12 mouse cellular contexts compared by ENCODE assay signal in the genomic region with DNA sequence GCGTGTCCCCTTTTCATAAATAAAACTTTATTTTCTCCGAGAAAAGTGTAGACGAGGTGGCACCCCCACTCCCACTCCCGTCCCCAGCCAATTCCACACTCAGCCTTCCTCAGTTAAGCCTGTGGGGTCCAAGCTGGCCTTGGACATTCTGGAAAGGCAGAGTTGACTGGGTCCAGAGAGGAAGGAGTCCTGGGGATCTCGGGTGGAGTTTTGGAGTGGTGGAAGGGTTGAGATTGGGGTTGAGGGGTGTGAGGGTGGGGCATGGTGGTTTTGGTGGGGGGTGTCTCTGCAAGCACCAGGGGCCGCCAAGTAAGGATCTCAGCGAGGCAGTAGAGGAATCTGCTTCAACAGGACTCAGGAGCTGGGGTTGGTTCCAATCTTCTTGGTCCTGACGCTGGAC. TPM values are rescaled to one million over a fixed set of nuclear protein-coding genes. Genes with fewer than 3 reads are reported as not detected.
DNase-seq lines count a peak whose midpoint lies in the region; ATAC-seq lines count a peak whose summit lies in the region.
"Had no signal": no experiment of that assay in that cellular context is flagged by ENCODE, and none has a peak within 500 bp of the region (broad histone marks: within the 10 kb centered on the region; RNA-seq: fewer than 3 reads in every experiment).

No protein-coding gene starts in this region.

- H3K4me3 ChIP-seq in heart, embryonic 11.5 days (ENCODE audit: low read depth, low read length), result no peak overlapping the region
- no peak overlapping the region for H3K4me3 ChIP-seq in midbrain, embryonic 10.5 days
- H3K4me3 ChIP-seq: embryonic facial prominence, embryonic 13.5 days had no signal

- peak; percentile 13 to 30 for DNase-seq in adrenal gland, adult (ENCODE audit: inconsistent age in 2 of 2, low spot score in 1 of 2)
- DNase-seq in adrenal gland, adult 8-10 months, result no peak
- DNase-seq in heart, postnatal 4 days, result peak; percentile 8
- DNase-seq in right cerebral cortex, postnatal 14 days, result peak; percentile 7
- DNase-seq in right cerebral cortex, adult 18-20 months, result no peak
- DNase-seq in mesoderm, embryonic 11.5 days (ENCODE audit: low read depth, low spot score), result peak; percentile 11
- DNase-seq in midbrain, embryonic 10.5 days (ENCODE audit: low spot score), result no peak
- DNase-seq: forebrain, postnatal 0 days; liver; thymus, adult 18-20 months had no signal

- no peak overlapping the region for H3K27ac ChIP-seq in heart, embryonic 11.5 days (ENCODE audit: low read depth, low read length)
- no peak overlapping the region for H3K27ac ChIP-seq in midbrain, embryonic 10.5 days (replicated peaks)
- H3K27ac ChIP-seq: embryonic facial prominence, embryonic 13.5 days had no signal

- H3K27me3 ChIP-seq in heart, embryonic 11.5 days (ENCODE audit: control insufficient read depth, insufficient read depth, low read length), result peaks cover 7% of the 10 kb centered on the region; the same call in 1 of the 2 replicates
- peaks cover 20% of the 10 kb centered on the region for H3K27me3 ChIP-seq in midbrain, embryonic 10.5 days (ENCODE audit: low read depth, poor library complexity, severe bottlenecking)

- no peak overlapping the region for H3K4me2 ChIP-seq in heart, embryonic 11.5 days
- H3K4me2 ChIP-seq: embryonic facial prominence, embryonic 13.5 days had no signal

- ATAC-seq in heart, embryonic 11.5 days (replicated peaks; ENCODE audit: insufficient number of reproducible peaks, low FRiP score, low TSS enrichment), result no peak
- ATAC-seq: forebrain, postnatal 0 days had no signal

- H3K36me3 ChIP-seq in heart, embryonic 11.5 days (ENCODE audit: control insufficient read depth, insufficient read depth, low read length), result no peaks in the 10 kb centered on the region
- no peaks in the 10 kb centered on the region for H3K36me3 ChIP-seq in midbrain, embryonic 10.5 days
- H3K36me3 ChIP-seq: embryonic facial prominence, embryonic 13.5 days had no signal

- no peaks in the 10 kb centered on the region for H3K9me3 ChIP-seq in heart, embryonic 11.5 days (replicated peaks; ENCODE audit: control insufficient read depth, low read length)
- H3K9me3 ChIP-seq in midbrain, embryonic 10.5 days (replicated peaks), result no peaks in the 10 kb centered on the region
- H3K9me3 ChIP-seq: embryonic facial prominence, embryonic 13.5 days had no signal

- H3K9ac ChIP-seq in heart, embryonic 11.5 days (ENCODE audit: low read depth, low read length), result no peak overlapping the region
- H3K9ac ChIP-seq: embryonic facial prominence, embryonic 13.5 days; forebrain, postnatal 0 days had no signal

- WGBS in heart, embryonic 11.5 days (ENCODE audit: insufficient replicate concordance), result 77% methylated on average over 8 of the region's 8 CpGs
- WGBS in midbrain, embryonic 10.5 days, result 86% methylated on average over 8 of the region's 8 CpGs

- H3K4me1 ChIP-seq in heart, embryonic 11.5 days (ENCODE audit: control insufficient read depth, insufficient read depth, low read length), result no peaks in the 10 kb centered on the region
- peaks cover 4% of the 10 kb centered on the region; the same call in 1 of the 2 replicates for H3K4me1 ChIP-seq in midbrain, embryonic 10.5 days
- H3K4me1 ChIP-seq: embryonic facial prominence, embryonic 13.5 days had no signal

RNA-seq across cellular contexts. Expression of a gene that starts 52.7 kb away (rescaled TPM):
- 10 to 100 TPM in 3 of 4 experiments, 1 to 10 TPM in 1; 7.6 to 16.1 (median 12.4) TPM for total RNA-seq in adrenal gland, adult 8-10 months (2022)
- total RNA-seq in heart, postnatal 4 days (2021), result 10 to 100 TPM; 73.5 to 81.2 TPM
- 60.2 and 66.7 TPM in 2 replicates for polyA plus RNA-seq in heart, embryonic 11.5 days (2014; fragmentation: Nextera tagmentation; extraction: Ambion mirVana)
- polyA plus RNA-seq in midbrain, embryonic 10.5 days (2016; fragmentation: Nextera tagmentation; extraction: Ambion mirVana), result 175 and 184 TPM in 2 replicates

Comparison
In these comparisons a context has a peak if more than half of its experiments do, and no peak if none do; other contexts are left out.
1. DNase-seq: peak in adrenal gland, adult (2 of 2), heart, postnatal 4 days (single experiment), right cerebral cortex, postnatal 14 days (single experiment) and mesoderm, embryonic 11.5 days (single experiment); none in adrenal gland, adult 8-10 months (single experiment), right cerebral cortex, adult 18-20 months (single experiment) and midbrain, embryonic 10.5 days (single experiment).
2. RNA of a gene that starts 52.7 kb away (total RNA-seq): 73.5 to 81.2 TPM in heart, postnatal 4 days; 7.6 to 16.1 TPM in adrenal gland, adult 8-10 months; every median in the first group is over 4 times any median in the second.